Mouse (Mus musculus) urinary bladder, postnatal 25 days (tissue): Measurements from ENCODE around the gene Arid5b.
"Not testable (repeated sequence)": the region's sequence is repeated elsewhere in the genome, so short reads cannot be mapped to it uniquely, and the experiment has no call there.

Source experiments
- DNase-seq: peaks from one replicate; pipeline ENCODE4 v3.0.0; 2022; ENCODE audit warnings: low spot score

Gene Arid5b

GRCm38 (mm10) chr10:68110182-68110581, 168.4 kb downstream of the Arid5b start:
- no peak for DNase-seq

DNA sequence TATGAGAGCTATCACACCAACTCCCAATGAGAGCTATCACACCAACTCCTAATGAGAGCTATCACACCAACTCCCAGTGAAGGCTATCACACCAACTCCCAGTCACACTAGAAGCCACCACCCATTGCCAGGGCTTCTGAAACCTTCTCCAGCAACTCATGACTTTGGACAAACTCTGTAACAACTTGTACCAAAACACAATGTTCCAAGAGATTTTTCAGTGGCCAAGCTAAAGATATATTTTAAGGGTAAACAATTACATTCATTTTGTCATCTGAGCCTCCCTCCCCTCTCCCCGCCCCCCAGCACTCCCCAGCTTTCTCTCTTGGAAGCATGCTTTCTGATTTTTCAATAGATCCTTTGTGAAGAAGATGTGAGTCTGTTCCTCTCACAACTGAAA, 168.9 kb downstream of the Arid5b start:
- DNase-seq = no peak

DNA sequence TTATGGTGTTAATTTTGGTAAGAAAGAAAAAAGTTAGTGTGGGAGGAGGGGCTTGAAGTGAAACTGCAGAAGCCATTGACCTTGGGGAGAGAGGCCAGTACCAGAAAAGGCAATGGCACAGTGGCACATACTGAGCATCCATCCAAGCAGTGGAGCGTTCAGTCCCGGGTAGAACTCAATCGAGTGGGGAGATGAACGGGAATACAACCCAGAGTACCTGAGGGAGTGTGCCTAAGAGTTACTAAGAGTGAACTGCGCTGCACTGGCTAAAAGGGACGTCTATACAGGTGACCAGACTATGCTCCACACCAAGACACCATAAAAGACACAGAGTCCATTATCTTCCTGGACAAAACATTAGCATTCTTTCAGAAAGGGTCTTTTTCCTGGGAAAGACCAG, 170.8 kb downstream of the Arid5b start:
- DNase-seq = no peak

- DNase-seq = no peak
These were observed 172.1 kb downstream of the Arid5b start for GRCm38 (mm10) chr10:68106351-68106950.

DNA sequence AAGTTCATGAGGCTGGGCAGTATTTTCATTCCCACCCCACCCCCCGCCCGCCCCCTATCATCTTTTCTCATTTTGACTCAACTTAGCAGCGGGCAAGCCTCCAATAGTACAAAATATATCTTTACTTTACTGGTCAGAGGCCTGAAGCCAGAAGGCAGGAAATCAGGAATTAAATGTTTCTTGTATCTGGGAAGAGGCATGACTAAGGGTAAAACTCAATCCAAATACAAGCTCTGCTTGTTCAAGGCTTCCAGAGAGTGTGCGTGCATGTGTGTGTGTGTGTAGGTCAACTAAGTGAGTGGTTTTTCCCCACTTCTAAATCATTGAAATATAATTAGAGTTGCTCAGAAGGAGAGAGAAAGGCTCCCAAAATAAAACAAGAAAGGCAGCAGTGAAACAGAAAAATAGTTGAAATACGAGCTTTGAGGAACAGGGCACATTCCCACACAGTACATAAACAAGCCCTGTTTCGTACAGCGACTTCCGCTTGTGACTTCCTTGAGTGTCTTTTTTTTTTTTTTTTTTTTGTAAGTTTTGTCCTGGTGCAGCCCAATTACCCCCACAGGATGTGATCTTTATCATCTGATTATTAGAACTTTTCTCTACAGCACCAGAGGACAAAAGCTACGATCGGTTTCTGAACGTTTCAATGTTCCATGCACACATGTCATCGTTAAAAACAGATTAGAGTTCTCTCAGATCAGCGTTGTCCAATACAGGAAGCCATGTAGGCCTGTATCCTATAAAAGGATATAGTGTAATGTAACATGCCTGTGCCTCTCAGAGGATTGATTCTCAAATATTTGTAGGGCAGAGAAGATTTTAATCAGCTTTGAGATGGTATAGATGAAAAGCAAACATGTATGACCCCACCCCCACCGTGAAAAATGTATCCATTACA, 173.4 kb downstream of the Arid5b start:
- DNase-seq = no peak

GRCm38 (mm10) chr10:68104481-68104880, 174.1 kb downstream of the Arid5b start:
- no peak for DNase-seq

DNA sequence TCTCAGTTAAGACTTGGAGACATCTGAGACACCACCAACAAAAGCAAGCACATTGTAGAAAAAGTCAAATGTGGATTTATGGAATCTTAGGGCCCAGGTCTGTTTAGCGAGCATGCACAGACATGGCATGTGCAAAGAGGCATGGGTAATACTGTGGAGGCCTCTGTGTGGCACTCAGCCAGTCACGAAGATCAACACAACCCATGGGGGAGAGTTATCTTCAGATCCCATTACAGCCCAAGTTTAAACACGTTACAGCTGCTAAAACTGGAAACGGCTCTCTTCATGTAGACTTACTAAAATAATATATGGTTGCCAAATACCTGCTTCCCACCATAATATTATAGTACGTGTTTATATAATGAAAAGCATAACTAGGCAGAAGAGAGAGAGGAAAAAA, 174.6 kb downstream of the Arid5b start:
- DNase-seq = no peak

- no peak for DNase-seq
These were observed 175.3 kb downstream of the Arid5b start for GRCm38 (mm10) chr10:68103078-68103855.

DNA sequence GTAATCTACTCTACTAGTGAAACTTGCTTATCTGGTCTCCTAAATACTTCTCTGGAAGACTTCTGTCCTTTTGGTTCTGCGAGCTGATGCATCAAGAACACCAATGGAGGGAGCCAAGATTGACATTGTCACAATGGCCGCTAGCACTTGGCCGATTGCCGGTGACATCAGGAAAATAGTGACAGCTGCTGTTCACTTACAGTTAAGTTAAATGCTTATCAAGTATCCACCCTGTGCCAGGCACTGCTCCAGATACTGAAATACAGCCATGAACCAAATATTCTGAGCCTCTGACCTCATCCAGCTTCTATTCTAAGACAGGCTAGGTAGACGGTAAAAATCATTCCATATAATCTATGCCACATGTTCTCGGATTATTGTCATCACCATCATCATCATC, 176.0 kb downstream of the Arid5b start:
- no peak for DNase-seq

- no peak for DNase-seq
These were observed 177.3 kb downstream of the Arid5b start for GRCm38 (mm10) chr10:68101251-68101650.

DNA sequence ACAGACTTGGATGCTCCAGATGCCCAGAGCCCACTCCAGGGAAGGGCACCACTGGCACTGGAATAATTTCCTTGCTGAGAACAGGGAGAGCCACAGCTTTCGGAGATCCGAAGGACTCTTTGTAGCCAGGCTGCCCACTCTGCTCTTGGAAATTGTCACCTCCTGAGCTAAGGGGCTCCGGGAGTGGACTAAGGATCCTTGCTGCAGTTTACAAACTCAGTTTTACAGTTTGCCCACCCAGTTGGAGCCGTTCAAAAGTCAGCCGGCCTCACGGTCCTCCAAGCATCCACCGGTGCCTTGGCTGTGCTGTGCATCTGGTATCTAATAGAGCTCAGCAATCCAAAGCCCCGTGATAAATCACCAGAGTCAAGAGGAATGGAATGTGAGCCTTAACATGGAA, 178.0 kb downstream of the Arid5b start:
- DNase-seq = no peak

DNA sequence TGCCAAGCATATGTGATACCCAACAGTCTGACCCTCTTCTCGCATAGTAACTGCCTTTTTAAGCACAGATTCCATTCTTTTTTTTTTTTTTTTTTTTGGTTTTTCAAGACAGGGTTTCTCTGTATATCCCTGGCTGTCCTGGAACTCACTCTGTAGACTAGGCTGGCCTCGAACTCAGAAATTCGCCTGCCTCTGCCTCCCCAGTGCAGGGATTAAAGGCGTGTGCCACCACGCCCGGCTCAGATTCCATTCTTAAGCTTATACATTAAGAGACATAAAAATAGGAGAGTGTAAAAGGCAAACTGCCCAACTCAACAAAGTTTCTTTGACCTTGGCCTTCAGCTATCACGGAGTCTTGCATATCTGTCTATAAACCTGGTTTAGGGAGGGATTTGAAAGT, 178.7 kb downstream of the Arid5b start:
- not testable (repeated sequence) for DNase-seq

GRCm38 (mm10) chr10:68097821-68098675, 180.5 kb downstream of the Arid5b start:
- no peak for DNase-seq

DNA sequence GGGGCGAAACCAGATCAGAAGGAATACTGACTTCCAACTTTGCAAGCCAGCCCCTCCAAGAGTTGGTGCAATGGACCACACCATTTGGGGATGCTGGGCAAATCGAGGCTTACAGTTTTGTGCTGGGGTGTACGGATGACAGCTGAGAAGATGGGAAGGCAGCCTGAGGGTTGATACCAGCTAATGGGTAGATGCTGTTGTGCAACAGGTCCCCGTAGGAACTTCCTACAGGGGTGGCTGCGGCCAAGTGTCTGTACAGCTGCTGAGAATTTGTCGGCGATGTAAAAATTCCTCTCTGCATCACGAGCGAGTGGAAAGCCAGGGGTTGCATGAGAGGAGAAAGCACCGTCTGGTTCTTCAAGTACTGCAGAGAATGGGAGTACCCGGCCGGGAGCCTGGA, 182.1 kb downstream of the Arid5b start:
- no peak for DNase-seq

DNA sequence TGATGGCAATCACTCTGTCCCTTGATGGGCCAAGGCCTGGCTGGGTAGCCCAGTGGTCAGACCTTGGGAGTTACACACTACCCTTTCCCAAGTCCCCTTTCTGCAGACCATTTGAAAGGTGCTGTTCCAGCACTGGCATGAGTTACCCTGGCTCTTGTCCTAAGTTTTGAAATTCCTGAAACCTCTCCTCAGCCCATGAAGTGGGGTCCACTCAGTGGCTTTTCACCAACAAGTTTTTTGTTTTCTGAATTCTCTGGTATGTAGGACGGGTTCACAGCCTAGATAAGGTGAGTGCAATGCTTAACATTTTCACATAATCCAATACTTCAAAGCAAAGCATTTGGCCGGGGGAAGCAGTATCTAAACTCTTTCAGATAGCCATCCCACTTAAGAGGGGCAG, 183.4 kb downstream of the Arid5b start:
- no peak for DNase-seq

- no peak for DNase-seq
These were observed 185.0 kb downstream of the Arid5b start for GRCm38 (mm10) chr10:68093496-68093895.

GRCm38 (mm10) chr10:68091840-68092239, 186.7 kb downstream of the Arid5b start:
- no peak for DNase-seq

DNA sequence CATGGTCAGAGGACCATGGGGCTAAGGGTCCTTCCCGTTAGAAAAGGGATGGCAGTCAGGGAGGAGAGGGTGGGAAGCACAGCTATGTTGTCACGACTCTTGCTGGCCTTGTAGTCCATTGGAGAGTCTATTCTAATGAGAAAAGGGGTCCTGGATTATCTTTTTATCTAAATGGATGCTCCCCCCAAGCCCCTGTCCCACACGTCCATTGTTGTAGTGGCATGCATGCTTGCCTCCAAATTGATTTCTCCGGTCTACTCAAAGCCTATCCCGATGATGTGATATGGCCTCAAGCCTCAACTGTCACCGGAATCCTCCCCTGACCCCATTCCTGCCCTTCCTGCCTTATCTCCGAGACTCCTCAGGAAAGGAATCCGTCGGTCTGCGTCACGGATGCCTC, 187.5 kb downstream of the Arid5b start:
- DNase-seq = no peak

GRCm38 (mm10) chr10:68090544-68090943, 188.0 kb downstream of the Arid5b start:
- DNase-seq = no peak

DNA sequence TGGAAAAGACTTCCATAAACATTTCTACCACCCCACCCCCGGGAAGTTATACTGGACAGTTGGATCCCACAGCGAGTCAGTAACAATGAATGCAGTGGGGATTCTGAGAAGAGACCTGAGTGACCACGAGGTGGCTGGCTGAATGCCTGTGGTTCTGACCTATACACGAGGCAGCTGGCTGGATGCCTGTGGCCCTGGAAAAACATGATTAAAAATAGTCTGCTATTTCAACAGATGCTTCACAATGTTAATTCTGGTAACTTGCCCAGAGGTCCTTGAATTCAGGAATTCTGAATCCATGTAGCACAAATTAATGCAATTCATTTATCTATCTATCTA, 188.4 kb downstream of the Arid5b start:
- DNase-seq = peak; percentile 42

GRCm38 (mm10) chr10:68089435-68090196, 188.9 kb downstream of the Arid5b start:
- DNase-seq = no peak
